Mouse (Mus musculus) cortical plate, adult 2 months (tissue): ENCODE data around the gene Olfr149.

Source experiments
- CTCF ChIP-seq: fragments of 200-500 bp; IDR thresholded peaks from 2 replicates; pipeline ENCODE4 v1.5.1; 2011; ENCODE audit warnings: mild to moderate bottlenecking, control low read depth, low read length; ENCODE audit not compliant: insufficient read depth; ENCODE audit errors: extremely low read depth
- POLR2A ChIP-seq: fragments of 200-500 bp; IDR thresholded peaks from 2 replicates; pipeline ENCODE4 v1.6.1; 2011; ENCODE audit warnings: mild to moderate bottlenecking, low read length, control low read depth; ENCODE audit not compliant: insufficient read depth; ENCODE audit errors: extremely low read depth

DNA sequence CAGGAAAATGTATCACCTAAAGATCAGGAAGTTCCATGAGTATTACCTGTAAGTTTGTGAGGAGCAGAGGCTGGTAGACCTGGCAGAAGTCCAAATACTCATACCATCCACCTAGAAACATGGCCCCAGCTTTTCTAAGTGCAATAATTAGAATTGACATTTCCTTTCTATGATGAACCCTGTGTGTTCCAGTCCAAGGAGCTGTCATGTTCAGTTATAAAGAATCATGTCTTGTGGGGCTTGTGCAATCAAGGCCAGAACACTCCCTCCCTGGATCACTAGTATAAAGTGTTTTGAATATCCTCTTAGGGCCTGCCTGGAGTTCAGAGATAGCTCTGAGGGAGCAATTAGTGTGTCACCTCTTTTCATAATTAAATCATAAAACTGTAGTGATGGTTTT is at the start of gene Olfr149:
- no peak for TF ChIP-seq POLR2A
- TF ChIP-seq CTCF = no peak
